ENCODE assay signal across 14 mouse cellular contexts in genomic region chr4:5299208-5299607, GRCm38 (mm10).
"Had no signal": no experiment of that assay in that cellular context is flagged by ENCODE, and none has a peak within 500 bp of the region (broad histone marks: within the 10 kb centered on the region; RNA-seq: fewer than 3 reads in every experiment).

No protein-coding gene starts in this region.

- H3K4me2 ChIP-seq: kidney, embryonic 15.5 days; limb, embryonic 15.5 days; liver, embryonic 13.5 days; lung, embryonic 15.5 days; midbrain, embryonic 13.5 days; neural tube, embryonic 15.5 days had no signal

- H3K4me1 ChIP-seq: kidney, embryonic 15.5 days; limb, embryonic 15.5 days; liver, embryonic 13.5 days; midbrain, embryonic 13.5 days; neural tube, embryonic 15.5 days had no signal

- H3K27ac ChIP-seq: kidney, embryonic 15.5 days; limb, embryonic 15.5 days; liver, embryonic 13.5 days; lung, embryonic 15.5 days; midbrain, embryonic 13.5 days; neural tube, embryonic 15.5 days had no signal

- H3K9me3 ChIP-seq: kidney, embryonic 15.5 days; limb, embryonic 15.5 days; liver, embryonic 13.5 days; lung, embryonic 15.5 days; midbrain, embryonic 13.5 days; neural tube, embryonic 15.5 days had no signal

- H3K9ac ChIP-seq: kidney, embryonic 15.5 days; limb, embryonic 15.5 days; liver, embryonic 13.5 days; liver, postnatal 0 days; lung, embryonic 15.5 days; midbrain, embryonic 13.5 days; neural tube, embryonic 15.5 days had no signal

- H3K4me3 ChIP-seq: kidney, embryonic 15.5 days; limb, embryonic 15.5 days; liver, embryonic 13.5 days; lung, embryonic 15.5 days; midbrain, embryonic 13.5 days; myocyte; neural tube, embryonic 15.5 days had no signal

- DNase-seq: kidney, adult 2 months; kidney, postnatal 14 days; layer of hippocampus, postnatal 36 days; liver, embryonic 13.5 days; liver, postnatal 0 days; lung, postnatal 14 days; right cerebral cortex, postnatal 14 days; thymus, postnatal 36 days had no signal

- H3K27me3 ChIP-seq: kidney, embryonic 15.5 days; limb, embryonic 15.5 days; liver, embryonic 13.5 days; lung, embryonic 15.5 days; midbrain, embryonic 13.5 days; neural tube, embryonic 15.5 days had no signal

- ATAC-seq: liver, postnatal 0 days; midbrain, embryonic 13.5 days had no signal

- H3K36me3 ChIP-seq: kidney, embryonic 15.5 days; limb, embryonic 15.5 days; liver, embryonic 13.5 days; lung, embryonic 15.5 days; midbrain, embryonic 13.5 days; neural tube, embryonic 15.5 days had no signal
